Mouse (Mus musculus) CH12.LX (cell line): ENCODE results near the gene Itpr1.

Source experiments
- CTCF ChIP-seq, 2 experiments: IDR thresholded peaks in 1 of 2; conservative IDR thresholded peaks in 1 of 2; 2 replicates each; pipeline ENCODE4 v1.5.1; 2011 to 2012; ENCODE audit warnings: low read depth in 2 of 2, low read length in 2 of 2, improper control_type of control experiment in 1 of 2, inconsistent platforms in 1 of 2, mild to moderate bottlenecking in 1 of 2, moderate library complexity in 1 of 2
- EP300 ChIP-seq: IDR thresholded peaks from 2 replicates; pipeline ENCODE4 v1.6.1; 2011; ENCODE audit warnings: low read length, improper control_type of control experiment
- ETS1 ChIP-seq: conservative IDR thresholded peaks from 2 replicates; pipeline ENCODE4 v1.6.1; 2012; ENCODE audit warnings: low read depth, mild to moderate bottlenecking, inconsistent platforms, low read length, improper control_type of control experiment, moderate library complexity
- HCFC1 ChIP-seq: IDR thresholded peaks from 2 replicates; pipeline ENCODE4 v1.6.1; 2012; ENCODE audit warnings: low read depth, mild to moderate bottlenecking, inconsistent platforms, low read length, improper control_type of control experiment
- KAT2A ChIP-seq: IDR thresholded peaks from 2 replicates; pipeline ENCODE4 v1.6.1; 2012; ENCODE audit warnings: low read length, improper control_type of control experiment, inconsistent platforms; ENCODE audit not compliant: insufficient replicate concordance
- MAFK ChIP-seq: IDR thresholded peaks from 2 replicates; pipeline ENCODE4 v1.6.1; 2011; ENCODE audit warnings: low read length, improper control_type of control experiment; ENCODE audit not compliant: insufficient replicate concordance
- MAX ChIP-seq: IDR thresholded peaks from 2 replicates; pipeline ENCODE4 v1.6.1; 2011; ENCODE audit warnings: low read length, improper control_type of control experiment
- MXI1 ChIP-seq: IDR thresholded peaks from 2 replicates; pipeline ENCODE4 v1.6.1; 2011; ENCODE audit warnings: mild to moderate bottlenecking, low read depth, low read length, improper control_type of control experiment
- MYC ChIP-seq: IDR thresholded peaks from 2 replicates; pipeline ENCODE4 v1.6.1; 2011; ENCODE audit warnings: low read depth, mild to moderate bottlenecking, improper control_type of control experiment, low read length
- NRF1 ChIP-seq: IDR thresholded peaks from 2 replicates; pipeline ENCODE4 v1.6.1; 2014; ENCODE audit warnings: low read depth, mild to moderate bottlenecking, inconsistent platforms, low read length, improper control_type of control experiment, moderate library complexity
- POLR2A ChIP-seq: IDR thresholded peaks from 2 replicates; pipeline ENCODE4 v1.6.1; 2011; ENCODE audit warnings: low read depth, mild to moderate bottlenecking, improper control_type of control experiment, low read length
- RAD21 ChIP-seq: IDR thresholded peaks from 2 replicates; pipeline ENCODE4 v1.6.1; 2011; ENCODE audit warnings: low read depth, mild to moderate bottlenecking, low read length, improper control_type of control experiment, moderate library complexity
- TCF12 ChIP-seq: IDR thresholded peaks from 2 replicates; pipeline ENCODE4 v1.6.1; 2014; ENCODE audit warnings: low read depth, mild to moderate bottlenecking, inconsistent platforms, low read length, improper control_type of control experiment
- ZMIZ1 ChIP-seq: IDR thresholded peaks from 2 replicates; pipeline ENCODE4 v1.6.1; 2012; ENCODE audit warnings: low read depth, mild to moderate bottlenecking, inconsistent platforms, low read length, improper control_type of control experiment

DNA sequence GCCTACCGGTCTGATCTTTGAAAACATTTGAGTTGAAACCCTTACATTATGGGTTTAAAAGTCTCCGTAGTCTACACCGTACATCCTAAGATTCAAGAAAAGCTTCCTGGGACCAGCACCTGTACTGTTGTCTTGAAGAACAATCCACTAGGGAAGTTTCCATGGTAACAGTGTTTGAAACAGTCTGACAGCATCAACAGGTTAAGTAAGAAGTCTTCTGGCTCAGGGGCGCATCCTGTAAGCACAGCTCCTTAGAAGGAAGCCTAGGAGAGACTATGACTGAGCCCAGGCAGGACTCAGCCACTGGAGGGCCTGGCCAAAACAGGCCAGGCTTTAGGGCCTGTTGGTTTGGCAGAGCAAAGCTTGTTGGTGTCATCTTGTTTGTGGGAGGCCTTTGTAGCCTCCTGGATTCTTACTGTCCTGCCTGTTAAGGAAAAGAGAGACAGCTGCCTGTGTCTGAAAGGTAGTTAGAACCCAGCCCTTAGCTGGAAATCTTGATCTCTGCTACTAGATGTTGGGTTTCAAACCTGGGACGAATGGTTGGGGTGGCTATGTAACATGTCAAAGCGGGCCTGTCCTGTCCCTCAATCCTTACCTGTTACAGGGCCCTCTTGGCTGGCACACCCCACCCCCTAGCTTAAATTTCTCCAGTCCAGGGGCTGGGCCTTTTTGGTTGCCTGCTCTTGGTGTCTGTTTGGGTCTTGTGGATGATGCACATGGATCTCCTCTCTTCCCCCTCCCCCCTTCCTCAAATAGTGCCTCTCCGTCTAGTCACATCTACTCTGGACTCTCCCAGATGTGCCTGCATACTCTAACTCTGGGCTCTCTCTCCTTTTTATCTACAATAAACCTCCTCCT is 242.3 kb downstream of the Itpr1 start:
- TF ChIP-seq EP300: no peak
- TF ChIP-seq KAT2A: no peak
- TF ChIP-seq MAFK: no peak
- TF ChIP-seq POLR2A: no peak
- no peak for TF ChIP-seq NRF1
- no peak for TF ChIP-seq CTCF (conservative IDR thresholded peaks at IDR 0.05 in 1 of 2, IDR thresholded peaks at IDR 0.05 in 1 of 2; ENCODE audit: low read depth in 2 of 2, low read length in 2 of 2)
- no peak for TF ChIP-seq MAX
- no peak for TF ChIP-seq ZMIZ1
- no peak for TF ChIP-seq HCFC1
- no peak for TF ChIP-seq RAD21
- no peak for TF ChIP-seq ETS1
- no peak for TF ChIP-seq TCF12
- TF ChIP-seq MXI1: no peak
- no peak for TF ChIP-seq MYC
